Mouse (Mus musculus) intestine, embryonic 14.5 days (tissue): ENCODE measurements at regions not wholly inside any gene's neighbourhood (a gene's known extent, or its start where the extent isn't known, plus 50 kb on each side); places are given as distances from the start of the nearest gene placed in this dataset.

Source experiments
- ATAC-seq: fragments of 200-750 bp; cut with Nextera tagmentation; replicated peaks from 2 replicates; pipeline ENCODE4 v1.8.0; 2017; ENCODE audit warnings: low read depth, moderate number of reproducible peaks, moderate TSS enrichment, moderate library complexity; ENCODE audit not compliant: low FRiP score, low TSS enrichment
- DNase-seq: peaks from one replicate; pipeline ENCODE4 v3.0.0-alpha.2; 2018; ENCODE audit warnings: low spot score
- H3K27ac ChIP-seq: fragments of 300-500 bp; sonication (generic); 2 replicates; pipeline ENCODE4 v1.5.1; 2014; ENCODE audit warnings: low read depth, mild to moderate bottlenecking, control low read depth
- H3K27me3 ChIP-seq: fragments of 300-500 bp; sonication (generic); replicated peaks from 2 replicates; pipeline ENCODE4 v1.6.1; 2014; ENCODE audit warnings: low read length, control low read depth; ENCODE audit not compliant: control insufficient read depth, insufficient read depth
- H3K36me3 ChIP-seq: fragments of 300-500 bp; sonication (generic); 2 replicates; pipeline ENCODE4 v1.6.1; 2014; ENCODE audit warnings: low read length, control low read depth; ENCODE audit not compliant: control insufficient read depth, insufficient read depth
- H3K4me1 ChIP-seq: fragments of 300-500 bp; sonication (generic); replicated peaks from 2 replicates; pipeline ENCODE4 v1.6.1; 2014; ENCODE audit warnings: low read length, control low read depth, mixed read lengths; ENCODE audit not compliant: control insufficient read depth, insufficient read depth
- H3K4me2 ChIP-seq: fragments of 300-500 bp; sonication (generic); 2 replicates; pipeline ENCODE4 v1.6.1; 2014; ENCODE audit warnings: low read length
- H3K4me3 ChIP-seq: fragments of 300-500 bp; sonication (generic); 2 replicates; pipeline ENCODE4 v1.5.1; 2014; ENCODE audit warnings: low read depth, low read length, control low read depth, mixed read lengths
- H3K9ac ChIP-seq: fragments of 300-500 bp; sonication (generic); 2 replicates; pipeline ENCODE4 v1.6.1; 2014; ENCODE audit warnings: mild to moderate bottlenecking, low read length
- H3K9me3 ChIP-seq: fragments of 300-500 bp; sonication (generic); 2 replicates; pipeline ENCODE4 v1.6.1; 2016; ENCODE audit warnings: low read length, control low read depth; ENCODE audit not compliant: control insufficient read depth
- WGBS: fragments of 180-500 bp; shearing (Covaris S2); extraction: QIAGEN DNeasy Blood & Tissue Kit; methylation state at CpG from one replicate; pipeline ENCODE4 v1.1.7; 2014; 5-methylcytosine and 5-hydroxymethylcytosine counted together

DNA sequence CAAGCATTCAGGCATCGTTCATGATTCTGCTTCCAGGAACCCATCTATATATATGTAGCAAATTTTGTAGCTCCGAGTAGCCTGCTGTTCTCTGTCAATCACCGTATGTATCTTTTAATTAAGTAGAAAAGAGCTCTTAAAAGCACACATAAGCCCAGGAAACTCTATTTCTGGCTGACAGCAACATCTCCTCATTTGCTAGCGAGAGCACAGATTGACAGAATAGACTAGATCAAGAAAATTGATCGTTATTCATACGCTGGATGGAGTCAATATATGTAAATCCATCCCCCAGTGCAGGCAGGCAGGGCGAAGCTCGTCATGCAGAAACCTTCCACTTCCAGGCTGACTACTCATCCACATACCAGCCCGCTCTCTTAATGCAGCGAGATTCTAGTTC, 185.6 kb downstream of the Tmem26 start:
- Histone ChIP-seq H3K36me3 (no peaks in the 10 kb centered on the region), H3K9ac (no peak overlapping the region), H3K27me3 (no peaks in the 10 kb centered on the region), H3K4me1 (no peaks in the 10 kb centered on the region), H3K4me3 (no peak overlapping the region), H3K9me3 (no peaks in the 10 kb centered on the region), H3K4me2 (no peak overlapping the region), H3K27ac (no peak overlapping the region)
- 75% methylated on average over 10 of the region's 10 CpGs for WGBS
- ATAC-seq, result no peak
- peak; percentile 34 for DNase-seq

DNA sequence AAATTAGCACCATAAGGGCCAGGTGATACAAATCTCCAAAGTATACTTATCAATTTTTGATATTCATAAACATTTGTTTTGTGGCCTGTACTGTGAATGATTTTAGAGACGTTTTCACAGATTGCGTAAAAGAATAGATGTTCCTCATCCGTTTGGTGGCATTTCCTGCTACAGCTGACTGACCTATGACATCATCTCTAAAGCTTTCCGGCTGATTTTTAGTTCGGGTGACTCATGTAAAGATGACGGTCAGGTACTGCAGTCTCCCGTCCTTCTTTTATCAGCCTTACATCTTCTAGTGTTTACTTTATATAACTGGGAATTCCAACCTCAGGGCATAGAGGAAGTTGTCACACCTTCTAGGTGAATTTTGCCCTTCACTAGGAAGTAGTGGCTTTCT, 192.7 kb downstream of the Tmem26 start:
- no peak overlapping the region for H3K4me3 ChIP-seq
- WGBS, result 48% methylated on average over 7 of the region's 7 CpGs
- DNase-seq, result no peak

DNA sequence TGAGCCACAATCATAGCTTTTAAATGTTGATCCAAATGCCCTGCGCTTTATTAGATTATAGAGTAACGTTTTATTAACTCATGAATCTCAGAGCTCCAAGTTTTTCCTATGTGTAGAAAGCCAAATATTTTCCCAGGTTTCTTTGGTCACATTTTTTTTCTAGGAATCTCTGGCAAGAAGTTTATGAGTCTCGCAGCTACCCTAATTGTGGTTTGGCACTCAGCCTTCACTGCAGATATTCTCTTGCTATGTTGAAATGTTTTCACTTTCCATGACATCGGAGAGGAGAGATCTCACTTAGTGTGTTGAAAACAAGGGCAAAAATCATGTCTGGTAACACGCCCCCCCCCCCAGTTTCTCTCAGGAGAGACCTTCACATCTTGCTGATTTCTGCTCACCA, 212.4 kb downstream of the Tmem26 start:
- Histone ChIP-seq H3K4me1 (no peaks in the 10 kb centered on the region), H3K27me3 (no peaks in the 10 kb centered on the region), H3K36me3 (no peaks in the 10 kb centered on the region), H3K9ac (no peak overlapping the region), H3K4me3 (no peak overlapping the region), H3K9me3 (no peaks in the 10 kb centered on the region), H3K27ac (no peak overlapping the region), H3K4me2 (no peak overlapping the region)
- no peak for ATAC-seq
- WGBS, result 75% methylated on average over 5 of the region's 5 CpGs
- no peak for DNase-seq

More for the DNA sequence above, 192.7 kb downstream of the Tmem26 start:
- H3K4me1 ChIP-seq, result no peaks in the 10 kb centered on the region
- ATAC-seq, result no peak
- H3K9ac ChIP-seq, result no peak overlapping the region
- no peak overlapping the region for H3K4me2 ChIP-seq
- no peaks in the 10 kb centered on the region for H3K9me3 ChIP-seq
- H3K36me3 ChIP-seq, result no peaks in the 10 kb centered on the region
- H3K27ac ChIP-seq, result no peak overlapping the region
- no peaks in the 10 kb centered on the region for H3K27me3 ChIP-seq

DNA sequence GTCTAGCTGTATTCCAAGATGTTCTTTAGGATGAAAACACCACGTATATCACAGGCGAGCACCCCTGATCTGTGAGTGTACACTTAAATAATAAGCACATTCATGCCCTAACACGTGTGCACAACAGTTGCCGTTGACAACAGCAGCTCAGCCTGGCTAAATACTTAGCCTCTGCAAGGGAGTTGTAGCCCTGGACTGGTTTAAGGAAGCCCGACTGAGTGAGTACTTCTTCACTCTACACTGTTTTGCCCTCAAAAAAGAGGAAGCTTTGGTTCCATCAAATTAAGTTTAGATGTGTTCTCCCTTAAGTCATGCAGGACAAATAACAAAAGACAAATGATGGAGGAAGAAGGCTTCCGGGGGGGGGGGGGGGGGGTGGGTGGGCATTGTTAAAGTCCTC, 208.0 kb upstream of the Rhobtb1 start:
- WGBS, result 85% methylated on average over 5 of the region's 6 CpGs
- H3K4me3 ChIP-seq, result no peak overlapping the region

DNA sequence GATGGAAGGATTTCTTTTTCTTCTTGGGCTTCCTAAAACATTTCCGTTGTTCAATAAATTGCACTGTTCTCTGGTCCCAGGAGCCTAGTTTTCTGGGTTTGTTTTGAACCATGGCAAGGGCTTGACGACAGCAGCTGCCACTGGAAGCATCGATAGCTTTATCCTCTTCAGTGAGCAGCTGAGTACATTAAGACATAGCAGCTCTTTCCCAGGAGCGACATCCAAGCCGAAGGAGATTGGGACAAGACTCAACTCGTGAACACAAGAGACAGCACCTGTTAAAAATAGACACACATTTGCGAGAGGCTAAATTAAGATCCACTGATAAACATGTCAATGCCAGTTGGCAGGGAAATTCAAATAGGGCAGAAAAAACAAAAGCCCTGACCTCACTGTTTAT, 194.7 kb upstream of the Rhobtb1 start:
- Histone ChIP-seq H3K4me2 (no peak overlapping the region), H3K9me3 (no peaks in the 10 kb centered on the region), H3K4me1 (no peaks in the 10 kb centered on the region), H3K9ac (no peak overlapping the region), H3K4me3 (no peak overlapping the region), H3K36me3 (no peaks in the 10 kb centered on the region), H3K27me3 (no peaks in the 10 kb centered on the region), H3K27ac (no peak overlapping the region)
- ATAC-seq (no peak), DNase-seq (no peak)
- 74% methylated on average over 7 of the region's 7 CpGs for WGBS

More for the DNA sequence above, 208.0 kb upstream of the Rhobtb1 start:
- no peak overlapping the region for H3K4me2 ChIP-seq
- ATAC-seq (no peak), DNase-seq (no peak)
- no peaks in the 10 kb centered on the region for H3K4me1 ChIP-seq
- no peaks in the 10 kb centered on the region for H3K36me3 ChIP-seq
- H3K27me3 ChIP-seq, result no peaks in the 10 kb centered on the region
- H3K9me3 ChIP-seq, result no peaks in the 10 kb centered on the region
- no peak overlapping the region for H3K27ac ChIP-seq
- no peak overlapping the region for H3K9ac ChIP-seq

DNA sequence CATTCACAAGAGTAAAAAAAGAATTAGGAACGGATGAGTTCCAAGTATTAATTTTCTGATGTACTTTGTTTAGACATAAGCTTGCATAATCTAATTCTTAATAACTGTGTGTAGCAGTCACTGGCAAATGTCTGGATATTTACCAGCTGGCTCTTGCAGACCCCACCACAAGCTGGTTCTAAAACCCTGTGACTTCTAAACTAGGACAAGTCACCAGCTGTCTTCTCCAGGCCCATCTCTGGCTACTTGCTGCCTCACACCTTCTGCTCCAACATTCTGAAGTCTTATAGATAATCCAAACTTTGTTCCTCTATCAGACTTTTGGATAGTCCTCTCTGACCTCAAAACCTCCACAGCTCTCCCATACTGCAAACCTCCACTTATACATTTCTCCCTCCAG, 189.9 kb upstream of the Rhobtb1 start:
- no peak overlapping the region for H3K4me2 ChIP-seq
- no peaks in the 10 kb centered on the region for H3K36me3 ChIP-seq
- H3K27ac ChIP-seq, result no peak overlapping the region
- H3K4me1 ChIP-seq, result no peaks in the 10 kb centered on the region
- H3K9me3 ChIP-seq, result no peaks in the 10 kb centered on the region
- H3K9ac ChIP-seq, result no peak overlapping the region
- H3K27me3 ChIP-seq, result no peaks in the 10 kb centered on the region
- 71% methylated on average over 1 of the region's 1 CpGs for WGBS
- DNase-seq (no peak), ATAC-seq (no peak)
- no peak overlapping the region for H3K4me3 ChIP-seq

DNA sequence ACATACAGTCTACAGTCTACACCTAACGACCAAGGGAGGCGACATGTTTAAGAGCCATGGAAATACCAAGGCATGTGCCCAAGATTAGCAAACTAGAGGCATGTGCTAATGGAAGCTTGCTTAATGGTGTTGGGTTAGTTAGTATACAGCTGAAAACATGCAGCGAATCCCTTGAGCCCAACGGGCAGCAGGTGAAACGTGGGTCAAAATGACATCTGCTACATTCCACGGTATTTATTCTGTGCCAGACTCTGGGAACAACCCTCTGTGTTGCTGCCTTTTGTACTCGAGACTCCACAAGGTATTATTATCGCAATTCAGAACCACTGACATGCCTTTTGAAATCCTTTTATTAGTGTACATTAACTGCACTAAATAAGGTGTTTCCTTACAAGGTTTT, 188.1 kb upstream of the Rhobtb1 start:
- Histone ChIP-seq H3K9ac (no peak overlapping the region), H3K4me3 (no peak overlapping the region), H3K27ac (no peak overlapping the region), H3K4me2 (no peak overlapping the region), H3K4me1 (no peaks in the 10 kb centered on the region), H3K9me3 (no peaks in the 10 kb centered on the region), H3K36me3 (no peaks in the 10 kb centered on the region), H3K27me3 (no peaks in the 10 kb centered on the region)
- 82% methylated on average over 8 of the region's 8 CpGs for WGBS
- DNase-seq (no peak), ATAC-seq (no peak)

DNA sequence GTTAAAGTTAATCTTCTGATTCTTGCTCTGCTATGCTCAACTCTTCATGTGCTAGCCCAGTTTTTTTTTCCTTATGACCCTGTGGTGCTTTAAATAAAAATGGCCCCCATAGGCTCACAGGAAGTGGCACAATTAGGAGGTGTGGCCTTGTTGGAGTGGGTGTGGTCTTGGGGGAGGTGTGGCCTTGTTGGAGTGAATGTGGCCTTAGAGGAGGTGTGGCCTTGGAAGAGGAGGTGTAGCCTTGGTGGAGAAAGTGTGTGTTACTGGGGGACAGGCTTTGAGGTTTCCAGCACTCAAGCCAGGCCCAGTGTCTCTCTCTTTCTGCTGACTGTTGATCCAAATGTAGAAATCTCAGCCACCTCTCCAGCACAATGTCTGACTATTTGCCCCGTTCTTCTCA, 186.0 kb upstream of the Rhobtb1 start:
- Histone ChIP-seq H3K9ac (no peak overlapping the region), H3K4me1 (no peaks in the 10 kb centered on the region), H3K27ac (no peak overlapping the region), H3K4me2 (no peak overlapping the region), H3K36me3 (no peaks in the 10 kb centered on the region), H3K4me3 (no peak overlapping the region), H3K9me3 (no peaks in the 10 kb centered on the region), H3K27me3 (no peaks in the 10 kb centered on the region)
- no peak for ATAC-seq
- 88% methylated on average over 1 of the region's 1 CpGs for WGBS
- DNase-seq, result no peak

DNA sequence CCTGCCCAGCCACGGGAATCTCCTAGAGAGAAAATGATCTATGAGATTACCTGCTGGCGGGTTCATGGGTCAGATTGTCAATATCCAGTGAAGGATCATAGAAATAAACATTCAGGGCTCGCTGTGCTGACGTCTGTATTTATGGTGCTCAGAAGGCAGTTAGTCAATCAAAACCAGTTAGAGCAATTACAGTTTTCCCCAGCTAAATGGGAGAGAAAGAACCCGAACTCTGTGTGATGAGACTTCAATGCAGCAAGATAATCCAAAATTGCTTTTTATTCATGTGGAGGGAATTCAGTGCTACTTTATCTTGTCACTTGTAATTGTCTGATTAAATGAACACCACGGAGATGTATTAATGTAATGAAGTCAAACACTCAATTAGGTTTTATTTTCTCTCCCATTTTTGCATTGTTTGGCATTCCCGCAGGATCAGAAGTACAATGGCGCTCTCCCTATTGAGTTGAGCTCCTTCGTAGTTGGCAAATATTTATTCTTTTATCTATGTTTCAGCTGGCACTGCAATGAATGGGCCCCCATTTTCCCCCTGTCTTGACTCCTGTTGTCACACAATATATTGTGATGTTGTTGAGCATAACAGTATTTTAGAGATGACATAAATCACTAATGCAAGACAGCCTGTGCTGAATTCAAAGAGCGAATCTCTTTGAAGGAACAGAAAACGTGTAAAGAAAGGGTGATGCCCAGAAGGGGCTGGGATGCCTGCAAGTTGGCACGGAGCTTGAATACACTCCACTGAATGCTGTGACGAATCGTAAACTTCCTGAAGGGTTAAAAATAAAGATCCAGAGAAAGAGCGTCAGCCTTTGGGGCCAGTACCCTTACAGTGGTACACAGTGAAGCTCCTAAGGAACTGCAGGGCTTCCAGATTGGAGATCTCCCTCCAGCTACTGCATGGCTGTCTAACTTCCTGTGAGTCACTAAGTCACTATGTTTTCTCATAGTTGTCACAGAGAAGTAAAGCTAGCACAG, 183.0 kb upstream of the Rhobtb1 start:
- Histone ChIP-seq H3K4me1 (no peaks in the 10 kb centered on the region), H3K27ac (no peak overlapping the region), H3K36me3 (no peaks in the 10 kb centered on the region), H3K9ac (no peak overlapping the region), H3K4me2 (no peak overlapping the region), H3K4me3 (no peak overlapping the region), H3K9me3 (no peaks in the 10 kb centered on the region), H3K27me3 (no peaks in the 10 kb centered on the region)
- 61% methylated on average over 15 of the region's 15 CpGs for WGBS
- no peak for DNase-seq
- ATAC-seq, result no peak
